Mouse (Mus musculus) heart, adult 2 months (tissue): ENCODE results near the gene Tmem255b.

Source experiments
- CTCF ChIP-seq: fragments of 200-600 bp; IDR thresholded peaks from 2 replicates; pipeline ENCODE4 v1.8.1; 2022; ENCODE audit warnings: antibody characterized with exemption, mild to moderate bottlenecking, moderate library complexity
- POLR2A ChIP-seq: fragments of 200-500 bp; IDR thresholded peaks from 2 replicates; pipeline ENCODE4 v1.6.1; 2011; ENCODE audit warnings: mild to moderate bottlenecking, low read depth, low read length, control low read depth; ENCODE audit not compliant: insufficient read depth

DNA sequence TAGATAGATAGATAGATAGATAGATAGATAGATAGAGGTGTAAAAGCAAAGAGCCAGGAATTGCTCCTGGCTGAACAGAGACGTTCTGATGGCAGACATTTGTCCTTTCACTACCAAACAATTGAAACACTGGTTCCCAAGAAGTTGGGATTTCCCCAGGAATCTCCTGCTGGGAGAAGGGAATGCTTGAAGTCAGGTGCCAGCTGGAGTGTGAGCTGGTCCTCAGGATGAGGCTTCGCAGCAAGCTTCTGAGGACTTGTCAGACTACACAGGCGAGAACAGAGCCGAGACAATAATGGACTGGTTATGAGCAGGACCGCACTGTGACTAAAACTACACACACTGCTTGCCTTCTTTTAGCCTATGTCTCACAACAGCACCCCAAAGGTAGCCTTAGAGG, 77.0 kb downstream of the Tmem255b start:
- TF ChIP-seq CTCF (no peak), POLR2A (no peak)
